Mouse (Mus musculus) erythroblast, embryonic 14.5 days (primary cell): ENCODE measurements around the gene Ilkap.

Experiments
- GATA1 ChIP-seq: IDR thresholded peaks from 2 replicates; pipeline ENCODE4 v1.6.1; 2012; ENCODE audit warnings: low read length, inconsistent platforms, mixed read lengths
- TAL1 ChIP-seq: IDR thresholded peaks from 3 replicates; pipeline ENCODE4 v1.6.1; 2012; ENCODE audit warnings: low read length, inconsistent platforms, mixed read lengths

- no peak for TF ChIP-seq GATA1
- TF ChIP-seq TAL1 = no peak
These were observed 18.0 kb downstream of the Ilkap start for GRCm38 (mm10) chr1:91380453-91381090.
